Mouse (Mus musculus) spleen, postnatal 10 days (tissue): Measurements from ENCODE around the gene Josd1.
"Not testable (repeated sequence)": the region's sequence is repeated elsewhere in the genome, so short reads cannot be mapped to it uniquely, and the experiment has no call there.

Experiments
- DNase-seq, 2 experiments: peaks; one replicate each; pipeline ENCODE4 v3.0.0; 2021 to 2022; ENCODE audit warnings: low spot score in 2 of 2

The Josd1 gene

GRCm38 (mm10) chr15:79692334-79692733, 4.6 kb upstream of the Josd1 start:
- no peak for DNase-seq

DNA sequence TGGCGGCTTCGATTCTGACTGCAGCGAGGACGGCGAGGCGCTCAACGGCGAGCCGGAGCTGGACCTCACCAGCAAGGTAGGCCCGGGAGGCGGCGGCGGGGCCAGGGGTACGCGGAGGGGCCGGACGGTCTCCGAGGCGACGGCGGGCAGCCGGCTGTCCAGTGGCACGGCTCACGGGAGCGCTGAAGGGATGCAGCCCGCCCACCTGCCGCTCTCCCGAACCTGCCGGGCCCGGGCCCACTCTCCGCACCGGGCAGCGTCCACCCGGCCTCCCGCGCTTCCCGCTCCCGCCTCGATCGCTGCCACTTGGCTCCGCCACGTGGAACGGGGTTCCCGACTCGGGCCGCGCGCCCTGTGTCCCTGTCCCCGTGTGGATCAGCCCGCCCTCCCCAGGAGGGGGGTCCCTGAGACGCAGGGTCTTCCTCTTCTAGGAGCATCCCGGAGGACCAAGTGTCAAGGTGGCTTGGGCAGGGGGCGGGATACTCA, 3.3 kb upstream of the Josd1 start:
- DNase-seq: peak in 1 of 2 experiments; percentile 85

- DNase-seq: peak; percentile 87 to 95
Observed at GRCm38 (mm10) chr15:79690426-79691022, 2.8 kb upstream of the Josd1 start, which contains the start of gene Gtpbp1. Gene Gtpbp1, plus strand, starts transcription at chr15:79690845.

DNA sequence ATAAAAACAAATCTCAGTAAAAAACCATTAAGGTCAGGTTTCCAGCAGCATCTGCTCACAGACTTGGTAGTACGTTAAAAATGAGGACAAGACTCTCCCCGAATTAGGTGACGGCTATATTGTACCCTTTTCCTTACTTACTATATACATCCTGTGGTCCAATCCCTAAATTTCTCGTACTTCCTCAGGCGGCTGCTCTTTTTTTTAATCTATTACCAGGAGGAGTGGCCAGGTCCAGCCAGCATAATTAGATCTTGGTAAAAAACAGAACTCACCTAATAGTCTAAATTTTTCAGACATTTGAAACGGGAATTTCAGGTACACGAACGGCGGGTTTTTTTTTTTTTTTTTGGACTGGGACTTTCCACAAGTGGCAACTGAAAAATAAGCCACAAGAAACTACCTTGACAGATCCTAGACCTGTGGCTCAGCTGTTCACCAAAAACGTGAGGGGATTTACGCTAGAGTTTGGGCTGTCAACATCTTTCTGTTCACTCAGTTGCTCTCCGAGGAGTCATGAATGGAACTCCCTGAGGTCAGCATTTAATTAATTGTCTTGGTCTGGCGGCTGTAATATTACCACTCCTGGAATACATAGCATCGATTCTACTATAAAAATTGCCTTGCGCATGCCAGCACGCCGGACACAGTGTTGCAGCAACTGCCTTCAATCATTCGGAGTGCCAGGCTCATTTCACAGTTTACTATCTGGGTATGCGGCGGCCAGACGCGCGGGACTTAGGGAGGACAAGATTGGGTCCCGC, 2.1 kb upstream of the Josd1 start:
- no peak for DNase-seq

GRCm38 (mm10) chr15:79688268-79688956, 693 bp upstream of the Josd1 start:
- DNase-seq: no peak

GRCm38 (mm10) chr15:79687175-79687574, 544 bp downstream of the Josd1 start:
- DNase-seq: no peak

DNA sequence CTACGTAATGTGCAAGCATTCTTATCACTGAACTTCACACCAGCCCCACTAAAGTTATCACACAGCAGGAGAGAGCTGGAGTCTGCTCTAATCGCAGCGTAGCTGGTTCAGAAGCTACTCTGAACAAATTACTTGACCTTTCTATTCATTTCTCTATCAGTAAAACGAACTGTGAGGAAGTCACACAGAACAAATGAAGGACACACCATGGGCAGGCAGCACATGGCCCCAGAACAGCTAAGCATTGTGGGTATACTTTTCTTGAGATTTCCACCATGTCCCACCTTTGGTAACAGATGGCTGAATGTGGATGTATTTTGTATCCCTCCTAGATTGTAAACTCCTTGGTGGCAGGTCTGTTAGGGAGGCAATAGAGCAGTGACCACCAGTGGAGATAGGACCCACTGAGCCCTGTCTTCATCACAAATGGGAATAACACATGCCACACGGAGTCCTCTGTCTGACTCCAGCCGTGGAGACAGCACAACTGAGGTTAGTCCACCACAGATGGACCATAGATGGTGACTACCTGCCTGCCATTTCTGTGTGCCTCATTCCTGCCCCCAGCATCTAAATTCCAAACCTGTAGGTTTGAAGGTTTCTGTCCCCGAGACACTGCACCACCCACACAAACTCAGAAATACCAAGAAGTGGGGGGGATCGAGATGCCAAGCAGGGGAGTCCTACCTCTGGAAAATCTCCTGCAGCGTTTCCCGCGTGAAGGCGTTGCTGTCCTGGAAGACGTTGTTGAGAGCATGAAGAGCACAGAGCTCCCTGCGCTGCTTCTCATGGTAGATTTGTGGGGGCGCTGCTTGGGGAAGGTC, 1.5 kb downstream of the Josd1 start:
- DNase-seq: peak in 1 of 2 experiments; percentile 34

DNA sequence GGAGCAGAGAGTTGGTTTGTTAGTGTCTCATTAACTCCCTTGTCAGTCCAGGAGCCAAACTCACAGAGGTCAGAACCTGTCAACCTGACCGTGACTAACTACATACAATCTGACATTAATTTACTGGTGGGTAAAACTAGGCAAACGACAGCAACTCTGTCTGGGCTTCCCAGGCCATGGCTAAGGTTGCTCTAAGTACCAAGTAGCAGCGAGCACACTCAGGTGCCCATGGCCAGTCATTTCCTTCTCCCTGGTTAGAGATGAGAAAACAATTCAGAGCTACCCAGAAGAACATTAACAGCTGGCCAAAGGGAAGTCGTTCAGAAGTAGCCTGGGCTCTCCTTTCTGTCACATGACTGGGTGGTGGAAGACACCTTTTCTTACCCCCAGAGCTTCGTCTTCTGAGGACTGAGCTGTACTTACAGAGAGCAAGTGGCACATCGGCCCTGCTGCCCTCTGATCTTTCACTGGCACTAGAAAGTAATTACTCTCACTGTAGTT, 2.5 kb downstream of the Josd1 start:
- DNase-seq: peak in 1 of 2 experiments; percentile 28

- no peak for DNase-seq
Observed at GRCm38 (mm10) chr15:79684616-79685015, 3.1 kb downstream of the Josd1 start.

- no peak for DNase-seq
Observed at GRCm38 (mm10) chr15:79683707-79684465, 3.8 kb downstream of the Josd1 start.

- DNase-seq: no peak
Observed at GRCm38 (mm10) chr15:79683146-79683545, 4.6 kb downstream of the Josd1 start.

GRCm38 (mm10) chr15:79681973-79682372, 5.7 kb downstream of the Josd1 start:
- DNase-seq: no peak

DNA sequence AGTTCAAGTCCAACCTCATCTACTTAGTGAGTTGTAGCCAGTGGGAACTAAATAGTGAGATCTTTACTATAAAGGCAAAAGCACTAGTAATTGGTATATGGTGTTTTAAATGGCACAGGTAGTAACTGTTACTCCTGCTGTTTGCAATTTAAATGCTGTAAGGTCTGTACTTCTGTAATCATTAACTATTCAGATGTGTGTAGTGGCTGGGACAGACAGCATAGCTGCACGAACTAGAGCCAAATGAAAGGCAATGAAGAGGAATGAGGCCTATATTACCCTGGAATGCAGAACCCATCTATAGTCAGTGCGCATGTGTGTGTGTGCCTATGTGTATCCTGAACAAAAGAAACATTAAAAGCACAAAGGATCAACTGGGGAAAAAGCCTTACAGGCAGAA, 9.8 kb downstream of the Josd1 start:
- DNase-seq: no peak

GRCm38 (mm10) chr15:79671828-79672348, 15.8 kb downstream of the Josd1 start:
- not testable (repeated sequence) for DNase-seq

- DNase-seq: peak in 1 of 2 experiments; percentile 35
Observed at GRCm38 (mm10) chr15:79670972-79671299, 16.8 kb downstream of the Josd1 start.

GRCm38 (mm10) chr15:79670249-79670971, 17.3 kb downstream of the Josd1 start, which contains the start of gene Tomm22:
Gene Tomm22, plus strand, starts transcription at chr15:79670861.
- peak; percentile 77 to 92 for DNase-seq

DNA sequence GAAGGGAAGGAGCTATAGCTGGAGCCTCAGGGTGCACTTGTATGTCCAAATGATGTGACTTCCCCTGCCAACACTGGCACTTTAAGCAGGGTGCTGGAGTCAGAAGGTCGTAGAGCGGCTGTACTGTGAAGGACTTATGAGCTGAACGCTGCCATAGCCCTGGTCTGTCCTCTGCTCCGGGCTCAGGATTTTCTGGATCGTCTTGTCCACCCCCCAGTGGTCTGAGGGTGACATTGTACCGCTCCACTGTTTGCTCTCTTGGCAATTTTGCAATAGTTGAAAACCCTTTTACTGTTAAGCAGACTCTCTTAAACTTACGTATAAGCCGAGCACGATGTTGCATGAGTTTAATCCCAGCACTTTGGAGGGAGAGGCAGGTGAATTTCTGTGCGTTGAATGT, 18.5 kb downstream of the Josd1 start:
- no peak for DNase-seq

DNA sequence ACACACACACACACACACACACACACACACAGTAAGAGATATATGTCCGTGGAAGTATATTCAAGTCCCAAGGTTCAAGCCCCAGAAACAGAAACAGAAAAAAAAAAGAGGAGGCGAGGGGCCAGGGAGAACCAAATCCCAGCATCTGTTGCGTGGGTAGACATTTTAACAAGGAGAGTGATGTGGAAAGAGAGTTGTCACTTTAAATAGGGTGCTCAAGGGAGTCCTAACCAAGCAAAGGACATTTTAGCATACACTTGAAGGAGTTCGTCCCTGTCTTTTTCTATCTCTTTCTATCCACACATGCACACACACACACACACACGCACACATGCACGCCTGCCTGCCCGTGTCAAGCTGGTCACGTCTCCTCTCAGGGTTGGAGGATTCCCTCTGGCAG, 23.1 kb downstream of the Josd1 start:
- DNase-seq: no peak

- peak; percentile 50 to 81 for DNase-seq
Observed at GRCm38 (mm10) chr15:79661852-79662251, 25.9 kb downstream of the Josd1 start.
